Mouse (Mus musculus) midbrain, embryonic 16.5 days (tissue): Measurements from ENCODE around the gene Ctc1. TPM values are rescaled to one million over a fixed set of nuclear protein-coding genes. Genes with fewer than 3 reads are reported as not detected.
"Not testable (repeated sequence)": the region's sequence is repeated elsewhere in the genome, so short reads cannot be mapped to it uniquely, and the experiment has no call there.

Source experiments
- ATAC-seq: fragments of 200-750 bp; cut with Nextera tagmentation; 2 replicates; pipeline ENCODE4 v1.8.0; 2017; ENCODE audit warnings: moderate TSS enrichment
- H3K27ac ChIP-seq: fragments of 300-500 bp; sonication (generic); 2 replicates; pipeline ENCODE4 v1.5.1; 2014; ENCODE audit warnings: mild to moderate bottlenecking, low read length, mixed read lengths
- H3K27me3 ChIP-seq: fragments of 300-500 bp; sonication (generic); 2 replicates; pipeline ENCODE4 v1.6.1; 2014; ENCODE audit warnings: low read depth, low read length, mixed read lengths; ENCODE audit not compliant: control insufficient read depth, insufficient read depth
- H3K36me3 ChIP-seq: fragments of 300-500 bp; sonication (generic); 2 replicates; pipeline ENCODE4 v1.6.1; 2014; ENCODE audit warnings: mild to moderate bottlenecking, low read length, moderate library complexity, mixed read lengths; ENCODE audit not compliant: control insufficient read depth, insufficient read depth
- H3K4me1 ChIP-seq: fragments of 300-500 bp; sonication (generic); 2 replicates; pipeline ENCODE4 v1.6.1; 2014; ENCODE audit warnings: mild to moderate bottlenecking, low read length, mixed read lengths; ENCODE audit not compliant: control insufficient read depth, insufficient read depth
- H3K4me2 ChIP-seq: fragments of 300-500 bp; sonication (generic); 2 replicates; pipeline ENCODE4 v1.6.1; 2014; ENCODE audit warnings: mild to moderate bottlenecking, low read length, mixed read lengths
- H3K4me3 ChIP-seq: fragments of 300-500 bp; sonication (generic); 2 replicates; pipeline ENCODE4 v1.5.1; 2014; ENCODE audit warnings: low read depth, mild to moderate bottlenecking, low read length, moderate library complexity, mixed read lengths
- H3K9ac ChIP-seq: fragments of 300-500 bp; sonication (generic); 2 replicates; pipeline ENCODE4 v1.6.1; 2014; ENCODE audit warnings: low read depth, low read length, mixed read lengths
- H3K9me3 ChIP-seq: fragments of 300-500 bp; sonication (generic); replicated peaks from 2 replicates; pipeline ENCODE4 v1.6.1; 2014; ENCODE audit warnings: mild to moderate bottlenecking, low read length, mixed read lengths; ENCODE audit not compliant: control insufficient read depth, poor library complexity, severe bottlenecking
- WGBS: fragments of 180-500 bp; shearing (Covaris S2); extraction: QIAGEN DNeasy Blood & Tissue Kit; methylation state at CpG from one replicate; pipeline ENCODE4 v1.1.7; 2014; 5-methylcytosine and 5-hydroxymethylcytosine counted together
- polyA plus RNA-seq: library from polyadenylated mRNA; unstranded; fragments of >200 nt; fragmentation: Nextera tagmentation; extraction: Ambion mirVana; gene quantifications from 2 replicates; pipeline ENCODE4 v1.2.1, GENCODE M21; 2015

The Ctc1 gene
- polyA plus RNA-seq, 1 experiment from 2014 or later, result 67.0 TPM

GRCm38 (mm10) chr11:69002782-69003181 lies 12.9 kb upstream of the Ctc1 start:
- 93% methylated on average over 4 of the region's 4 CpGs for WGBS
- H3K36me3 ChIP-seq, result peaks cover 27% of the 10 kb centered on the region
- H3K9ac ChIP-seq, H3K4me1 ChIP-seq, H3K27me3 ChIP-seq, H3K9me3 ChIP-seq, H3K4me3 ChIP-seq, H3K27ac ChIP-seq, ATAC-seq, H3K4me2 ChIP-seq: not testable (repeated sequence)

- no peak for ATAC-seq
Observed at GRCm38 (mm10) chr11:69003592-69003991, 12.1 kb upstream of the Ctc1 start.

GRCm38 (mm10) chr11:69005193-69005592 lies 10.5 kb upstream of the Ctc1 start:
- WGBS, result 93% methylated on average over 7 of the region's 7 CpGs
- Histone ChIP-seq H3K27me3 (no peaks in the 10 kb centered on the region), H3K27ac (no peak overlapping the region), H3K4me2 (no peak overlapping the region), H3K9ac (no peak overlapping the region), H3K36me3 (peaks cover 16% of the 10 kb centered on the region), H3K4me3 (no peak overlapping the region), H3K9me3 (no peaks in the 10 kb centered on the region), H3K4me1 (peaks cover 8% of the 10 kb centered on the region)
- ATAC-seq, result no peak

More at GRCm38 (mm10) chr11:69003592-69003991, 12.1 kb upstream of the Ctc1 start:
- no peaks in the 10 kb centered on the region for H3K27me3 ChIP-seq
- no peak overlapping the region for H3K27ac ChIP-seq
- 70% methylated on average over 4 of the region's 4 CpGs for WGBS
- H3K4me3 ChIP-seq, result no peak overlapping the region
- no peak overlapping the region for H3K4me2 ChIP-seq
- no peaks in the 10 kb centered on the region for H3K9me3 ChIP-seq
- peaks cover 25% of the 10 kb centered on the region for H3K36me3 ChIP-seq
- H3K9ac ChIP-seq, result no peak overlapping the region
- H3K4me1 ChIP-seq, result peaks cover 8% of the 10 kb centered on the region

- not testable (repeated sequence) for H3K27me3 ChIP-seq, H3K9me3 ChIP-seq, H3K36me3 ChIP-seq, H3K4me3 ChIP-seq, H3K4me2 ChIP-seq, H3K9ac ChIP-seq, ATAC-seq, H3K27ac ChIP-seq
- peaks cover 12% of the 10 kb centered on the region for H3K4me1 ChIP-seq
Observed at GRCm38 (mm10) chr11:69006575-69006974, 9.1 kb upstream of the Ctc1 start.

GRCm38 (mm10) chr11:69008182-69009121 lies 7.3 kb upstream of the Ctc1 start, which contains the start of gene Pfas:
Gene Pfas (minus strand): TSS chr11:69008460.
- WGBS, result 11% methylated on average over 38 of the region's 38 CpGs
- Histone ChIP-seq H3K9me3 (no peaks in the 10 kb centered on the region), H3K36me3 (no peaks in the 10 kb centered on the region), H3K4me2 (peak within 1 kb of the TSS; percentile 61), H3K9ac (peak within 1 kb of the TSS; percentile 79), H3K4me3 (peak within 1 kb of the TSS; percentile 71), H3K27me3 (no peaks in the 10 kb centered on the region), H3K4me1 (peaks cover 12% of the 10 kb centered on the region), H3K27ac (peak within 1 kb of the TSS; percentile 58; the same call in 1 of the 2 replicates)
- ATAC-seq, result peak; percentile 77

GRCm38 (mm10) chr11:69009508-69009907 lies 6.2 kb upstream of the Ctc1 start:
- Histone ChIP-seq H3K9me3 (no peaks in the 10 kb centered on the region), H3K27me3 (no peaks in the 10 kb centered on the region), H3K4me1 (peaks cover 12% of the 10 kb centered on the region), H3K4me2 (no peak overlapping the region), H3K36me3 (no peaks in the 10 kb centered on the region), H3K4me3 (no peak overlapping the region), H3K9ac (no peak overlapping the region), H3K27ac (no peak overlapping the region)
- WGBS, result 86% methylated on average over 1 of the region's 1 CpGs
- no peak for ATAC-seq

- H3K27me3 ChIP-seq, result no peaks in the 10 kb centered on the region
- WGBS, result 92% methylated on average over 15 of the region's 15 CpGs
- H3K4me1 ChIP-seq, result peaks cover 15% of the 10 kb centered on the region
- H3K4me2 ChIP-seq, result no peak overlapping the region
- H3K4me3 ChIP-seq, result no peak overlapping the region
- H3K9me3 ChIP-seq, result no peaks in the 10 kb centered on the region
- no peak for ATAC-seq
- no peak overlapping the region for H3K9ac ChIP-seq
- no peaks in the 10 kb centered on the region for H3K36me3 ChIP-seq
- no peak overlapping the region for H3K27ac ChIP-seq
Observed at GRCm38 (mm10) chr11:69010400-69011323, 5.0 kb upstream of the Ctc1 start.

GRCm38 (mm10) chr11:69011445-69011844 lies 4.3 kb upstream of the Ctc1 start:
- 82% methylated on average over 2 of the region's 2 CpGs for WGBS
- not testable (repeated sequence) for H3K9me3 ChIP-seq, H3K27ac ChIP-seq, ATAC-seq, H3K27me3 ChIP-seq, H3K9ac ChIP-seq, H3K36me3 ChIP-seq
- Histone ChIP-seq H3K4me3 (peak overlapping the region; percentile 57), H3K4me2 (peak overlapping the region; percentile 92), H3K4me1 (peaks cover 15% of the 10 kb centered on the region)
